Mouse (Mus musculus) MEL (cell line): Measurements from ENCODE around the gene Cpm.

ENCODE experiments used
- CHD2 ChIP-seq: IDR thresholded peaks from 2 replicates; pipeline ENCODE4 v1.6.1; 2011; ENCODE audit warnings: low read length, improper control_type of control experiment
- CTCF ChIP-seq, 3 experiments: IDR thresholded peaks in 2 of 3; conservative IDR thresholded peaks in 1 of 3; 2 replicates each; pipeline ENCODE4 v1.5.1; 2011 to 2012; ENCODE audit warnings: low read length in 3 of 3, low read depth in 2 of 3, mild to moderate bottlenecking in 2 of 3, improper control_type of control experiment in 1 of 3, inconsistent platforms in 1 of 3, mixed read lengths in 1 of 3, moderate library complexity in 1 of 3; ENCODE audit not compliant: control insufficient read depth in 1 of 3, insufficient read depth in 1 of 3, poor library complexity in 1 of 3, severe bottlenecking in 1 of 3
- EP300 ChIP-seq, 2 experiments: IDR thresholded peaks; 2 replicates each; pipeline ENCODE4 v1.6.1; 2011; ENCODE audit warnings: improper control_type of control experiment in 2 of 2, low read length in 2 of 2, low read depth in 1 of 2, mild to moderate bottlenecking in 1 of 2
- HCFC1 ChIP-seq: IDR thresholded peaks from 2 replicates; pipeline ENCODE4 v1.6.1; 2012; ENCODE audit warnings: low read depth, mild to moderate bottlenecking, inconsistent platforms, low read length, improper control_type of control experiment, moderate library complexity
- MYC ChIP-seq: IDR thresholded peaks from 2 replicates; pipeline ENCODE4 v1.6.1; 2011; ENCODE audit warnings: low read depth, mild to moderate bottlenecking, low read length, improper control_type of control experiment, moderate library complexity
- POLR2A ChIP-seq, 2 experiments: IDR thresholded peaks; 2 replicates each; pipeline ENCODE4 v1.6.1; 2011 to 2012; ENCODE audit warnings: low read length in 2 of 2, mild to moderate bottlenecking in 2 of 2, control low read depth in 1 of 2, improper control_type of control experiment in 1 of 2, low read depth in 1 of 2, moderate library complexity in 1 of 2; ENCODE audit not compliant: control insufficient read depth in 1 of 2, insufficient read depth in 1 of 2, poor library complexity in 1 of 2
- TCF12 ChIP-seq: IDR thresholded peaks from 2 replicates; pipeline ENCODE4 v1.6.1; 2014; ENCODE audit warnings: low read depth, mild to moderate bottlenecking, inconsistent platforms, low read length, improper control_type of control experiment, moderate library complexity
- ZC3H11A ChIP-seq: IDR thresholded peaks from 2 replicates; pipeline ENCODE4 v1.6.1; 2012; ENCODE audit warnings: low read depth, mild to moderate bottlenecking, inconsistent platforms, low read length, improper control_type of control experiment

GRCm38 (mm10) chr10:117656985-117657658 is 27.8 kb downstream of the Cpm start:
- no peak for TF ChIP-seq POLR2A (IDR thresholded peaks at IDR 0.05; ENCODE audit: control insufficient read depth in 1 of 2, insufficient read depth in 1 of 2, low read depth in 1 of 2, low read length in 2 of 2, poor library complexity in 1 of 2)
- no peak for TF ChIP-seq CTCF (IDR thresholded peaks at IDR 0.05 in 2 of 3, conservative IDR thresholded peaks at IDR 0.05 in 1 of 3; ENCODE audit: control insufficient read depth in 1 of 3, insufficient read depth in 1 of 3, low read depth in 2 of 3, low read length in 3 of 3, poor library complexity in 1 of 3, severe bottlenecking in 1 of 3)
- no peak for TF ChIP-seq ZC3H11A
- no peak for TF ChIP-seq HCFC1
- no peak for TF ChIP-seq CHD2
- TF ChIP-seq TCF12, result no peak
- TF ChIP-seq EP300 (IDR thresholded peaks at IDR 0.05; ENCODE audit: low read depth in 1 of 2, low read length in 2 of 2), result no peak
- no peak for TF ChIP-seq MYC
